Mouse (Mus musculus) kidney, embryonic 16.5 days (tissue): ENCODE results near the gene Skiv2l. TPM values are rescaled to one million over a fixed set of nuclear protein-coding genes. Genes with fewer than 3 reads are reported as not detected.

ENCODE experiments used
- ATAC-seq: fragments of 200-750 bp; cut with Nextera tagmentation; 2 replicates; pipeline ENCODE4 v1.8.0; 2017; ENCODE audit warnings: moderate TSS enrichment; ENCODE audit not compliant: low FRiP score, low TSS enrichment
- H3K27ac ChIP-seq: fragments of 300-500 bp; sonication (generic); 2 replicates; pipeline ENCODE4 v1.5.1; 2014; ENCODE audit warnings: low read length
- H3K27me3 ChIP-seq: fragments of 300-500 bp; sonication (generic); 2 replicates; pipeline ENCODE4 v1.6.1; 2014; ENCODE audit warnings: low read length, control low read depth, mixed read lengths; ENCODE audit not compliant: insufficient read depth
- H3K36me3 ChIP-seq: fragments of 300-500 bp; sonication (generic); 2 replicates; pipeline ENCODE4 v1.6.1; 2014; ENCODE audit warnings: low read length, control low read depth, mixed read lengths; ENCODE audit not compliant: insufficient read depth
- H3K4me1 ChIP-seq: fragments of 300-500 bp; sonication (generic); 2 replicates; pipeline ENCODE4 v1.6.1; 2014; ENCODE audit warnings: low read length, control low read depth, mixed read lengths; ENCODE audit not compliant: insufficient read depth
- H3K4me2 ChIP-seq: fragments of 300-500 bp; sonication (generic); replicated peaks from 2 replicates; pipeline ENCODE4 v1.6.1; 2014; ENCODE audit warnings: low read depth, low read length
- H3K4me3 ChIP-seq: fragments of 300-500 bp; sonication (generic); 2 replicates; pipeline ENCODE4 v1.5.1; 2014; ENCODE audit warnings: mild to moderate bottlenecking, low read length
- H3K9ac ChIP-seq: fragments of 300-500 bp; sonication (generic); replicated peaks from 2 replicates; pipeline ENCODE4 v1.6.1; 2014; ENCODE audit warnings: low read length
- H3K9me3 ChIP-seq: fragments of 300-500 bp; sonication (generic); 2 replicates; pipeline ENCODE4 v1.6.1; 2016; ENCODE audit warnings: low read length, control low read depth
- WGBS: fragments of 180-500 bp; shearing (Covaris S2); extraction: QIAGEN DNeasy Blood & Tissue Kit; methylation state at CpG from one replicate; pipeline ENCODE4 v1.1.7; 2014; 5-methylcytosine and 5-hydroxymethylcytosine counted together
- polyA plus RNA-seq: library from polyadenylated mRNA; unstranded; fragments of >200 nt; fragmentation: Nextera tagmentation; extraction: Ambion mirVana; gene quantifications from 2 replicates; pipeline ENCODE4 v1.2.1, GENCODE M21; 2015

Gene Skiv2l
- polyA plus RNA-seq, 1 experiment from 2014 or later: 62.0 TPM

GRCm38 (mm10) chr17:34854761-34855160 is 4.8 kb upstream of the Skiv2l start:
- no peak overlapping the region for H3K4me3 ChIP-seq
- no peak overlapping the region for H3K27ac ChIP-seq
- peaks cover 45% of the 10 kb centered on the region for H3K36me3 ChIP-seq
- peaks cover 9% of the 10 kb centered on the region for H3K4me1 ChIP-seq
- no peaks in the 10 kb centered on the region for H3K9me3 ChIP-seq
- WGBS: 81% methylated on average over 3 of the region's 3 CpGs
- ATAC-seq: no peak
- no peak overlapping the region for H3K4me2 ChIP-seq
- H3K27me3 ChIP-seq: no peaks in the 10 kb centered on the region
- no peak overlapping the region for H3K9ac ChIP-seq

GRCm38 (mm10) chr17:34853511-34853910 is 3.5 kb upstream of the Skiv2l start:
- H3K27me3 ChIP-seq: no peaks in the 10 kb centered on the region
- no peak for ATAC-seq
- H3K27ac ChIP-seq: no peak overlapping the region
- peaks cover 16% of the 10 kb centered on the region for H3K4me1 ChIP-seq
- no peak overlapping the region for H3K9ac ChIP-seq
- no peaks in the 10 kb centered on the region for H3K9me3 ChIP-seq
- peaks cover 45% of the 10 kb centered on the region for H3K36me3 ChIP-seq
- WGBS: 70% methylated on average over 8 of the region's 8 CpGs
- H3K4me2 ChIP-seq: no peak overlapping the region
- H3K4me3 ChIP-seq: no peak overlapping the region

GRCm38 (mm10) chr17:34850517-34851125 is 611 bp upstream of the Skiv2l start:
- ATAC-seq: peak; percentile 55
- H3K27me3 ChIP-seq: no peaks in the 10 kb centered on the region
- H3K9ac ChIP-seq: peak overlapping the region; percentile 82
- H3K9me3 ChIP-seq: no peaks in the 10 kb centered on the region
- peaks cover 52% of the 10 kb centered on the region for H3K36me3 ChIP-seq
- under 1% methylated on average over 25 of the region's 25 CpGs for WGBS
- H3K4me3 ChIP-seq: peak overlapping the region; percentile 77
- peaks cover 16% of the 10 kb centered on the region for H3K4me1 ChIP-seq
- H3K27ac ChIP-seq: peak overlapping the region; percentile 54
- H3K4me2 ChIP-seq: peak overlapping the region; percentile 76

DNA sequence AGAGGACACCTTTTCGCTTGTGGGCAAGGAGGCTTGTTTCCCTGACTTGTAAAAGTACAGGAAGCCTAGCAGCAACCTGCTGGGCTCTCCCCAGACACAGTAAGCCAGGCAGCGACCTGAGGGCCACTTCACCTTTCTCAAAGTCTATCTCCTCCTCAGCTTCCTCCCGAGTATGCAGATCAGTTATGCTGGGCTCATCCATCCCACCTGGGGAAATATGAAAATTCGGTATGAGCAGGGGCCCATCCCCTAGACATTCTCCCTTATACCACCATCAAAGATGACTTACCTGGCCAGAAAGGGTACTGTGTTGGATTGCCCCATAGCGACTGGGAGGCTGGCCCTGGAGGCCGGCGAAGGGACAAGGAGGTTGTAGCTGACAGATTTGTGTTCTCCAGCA is 2.4 kb downstream of the Skiv2l start:
- Histone ChIP-seq H3K27me3 (no peaks in the 10 kb centered on the region), H3K4me1 (peaks cover 16% of the 10 kb centered on the region), H3K4me2 (no peak overlapping the region), H3K27ac (no peak overlapping the region), H3K36me3 (peaks cover 54% of the 10 kb centered on the region), H3K9ac (no peak overlapping the region), H3K9me3 (no peaks in the 10 kb centered on the region), H3K4me3 (no peak overlapping the region)
- ATAC-seq: no peak
- whole genome bisulfite sequencing: 95% methylated on average over 7 of the region's 7 CpGs

DNA sequence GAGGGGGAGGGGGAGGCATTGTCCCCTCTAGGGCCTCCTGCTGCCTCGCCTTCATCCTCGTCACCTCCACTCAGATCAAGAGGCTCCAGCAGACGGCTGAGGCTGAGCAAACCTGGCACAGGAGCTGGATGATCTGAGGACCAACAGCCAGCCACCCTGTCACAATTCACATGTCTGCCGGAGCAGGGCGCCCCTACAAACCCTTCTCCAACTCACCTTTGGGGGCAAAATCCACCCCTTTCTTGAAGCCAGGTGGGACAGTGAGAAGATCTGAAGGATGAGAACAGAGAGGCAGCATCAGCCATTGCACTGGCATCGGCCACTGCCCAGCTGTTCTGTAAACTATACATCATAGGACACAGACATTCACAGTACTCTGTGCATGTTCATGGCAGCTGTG is 2.8 kb downstream of the Skiv2l start:
- H3K9me3 ChIP-seq: no peaks in the 10 kb centered on the region
- peaks cover 16% of the 10 kb centered on the region for H3K4me1 ChIP-seq
- H3K9ac ChIP-seq: no peak overlapping the region
- H3K4me2 ChIP-seq: no peak overlapping the region
- no peaks in the 10 kb centered on the region for H3K27me3 ChIP-seq
- 91% methylated on average over 6 of the region's 6 CpGs for WGBS
- no peak for ATAC-seq
- H3K36me3 ChIP-seq: peaks cover 55% of the 10 kb centered on the region
- H3K27ac ChIP-seq: no peak overlapping the region
- H3K4me3 ChIP-seq: no peak overlapping the region

GRCm38 (mm10) chr17:34844884-34845283 is 5.1 kb downstream of the Skiv2l start:
- Histone ChIP-seq H3K4me1 (peaks cover 7% of the 10 kb centered on the region), H3K36me3 (peaks cover 76% of the 10 kb centered on the region), H3K27ac (no peak overlapping the region), H3K9me3 (no peaks in the 10 kb centered on the region), H3K4me2 (no peak overlapping the region), H3K4me3 (no peak overlapping the region), H3K9ac (no peak overlapping the region), H3K27me3 (no peaks in the 10 kb centered on the region)
- no peak for ATAC-seq
- 93% methylated on average over 13 of the region's 13 CpGs for WGBS

DNA sequence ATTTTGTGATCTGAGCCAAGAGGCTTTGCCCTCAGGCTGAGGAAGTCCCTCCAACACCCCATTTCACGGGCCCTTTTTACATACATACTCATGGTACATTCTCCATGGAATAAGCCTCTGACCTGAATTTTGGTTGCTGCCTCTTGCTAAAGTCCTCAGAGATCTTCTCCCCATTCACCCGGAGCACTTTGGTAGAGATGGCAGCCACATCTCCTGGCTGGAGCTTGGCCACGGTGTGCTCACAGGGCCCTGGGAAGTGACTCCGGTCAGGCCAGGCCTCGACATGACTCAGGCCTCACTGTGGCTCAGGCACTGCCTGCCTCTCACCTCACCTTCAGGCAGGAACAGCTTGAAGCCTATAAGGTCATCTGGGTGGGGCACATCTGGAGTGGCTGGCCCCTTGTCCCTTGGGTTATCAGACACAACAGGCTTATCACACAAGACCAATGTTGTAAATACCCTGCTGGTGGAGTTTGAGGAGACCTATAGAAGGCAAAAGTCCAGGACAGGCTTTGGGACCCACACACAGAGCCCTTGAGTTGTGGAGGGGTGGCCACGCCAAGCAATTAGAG is 9.2 kb downstream of the Skiv2l start:
- Histone ChIP-seq H3K9ac (no peak overlapping the region), H3K4me1 (peaks cover 13% of the 10 kb centered on the region), H3K4me2 (no peak overlapping the region), H3K9me3 (no peaks in the 10 kb centered on the region), H3K4me3 (no peak overlapping the region), H3K36me3 (peaks cover 61% of the 10 kb centered on the region), H3K27me3 (no peaks in the 10 kb centered on the region), H3K27ac (no peak overlapping the region)
- no peak for ATAC-seq
- 85% methylated on average over 6 of the region's 6 CpGs for WGBS

DNA sequence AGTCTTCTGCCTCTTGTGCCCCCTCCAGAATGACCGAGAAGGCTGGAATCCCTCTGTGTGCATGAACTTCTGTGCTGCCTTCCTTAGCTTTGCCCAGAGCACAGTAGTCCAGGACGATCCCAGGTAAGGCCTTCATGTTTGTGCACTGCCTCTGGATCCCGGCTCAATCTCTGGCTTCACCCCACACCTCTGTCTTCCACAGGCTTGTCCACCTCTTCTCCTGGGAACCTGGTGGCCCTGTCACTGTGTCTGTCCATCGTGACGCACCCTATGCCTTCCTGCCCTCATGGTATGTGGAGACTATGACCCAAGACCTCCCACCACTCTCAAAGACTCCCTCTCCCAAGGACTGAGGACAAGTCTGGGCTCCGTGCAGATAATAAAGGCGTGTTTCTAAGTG is 11.2 kb downstream of the Skiv2l start:
- H3K9me3 ChIP-seq: no peaks in the 10 kb centered on the region
- H3K9ac ChIP-seq: no peak overlapping the region
- no peak overlapping the region for H3K4me2 ChIP-seq
- no peak overlapping the region for H3K27ac ChIP-seq
- H3K36me3 ChIP-seq: peaks cover 43% of the 10 kb centered on the region
- no peak overlapping the region for H3K4me3 ChIP-seq
- WGBS: 87% methylated on average over 7 of the region's 7 CpGs
- peaks cover 16% of the 10 kb centered on the region for H3K4me1 ChIP-seq
- no peak for ATAC-seq
- H3K27me3 ChIP-seq: no peaks in the 10 kb centered on the region

DNA sequence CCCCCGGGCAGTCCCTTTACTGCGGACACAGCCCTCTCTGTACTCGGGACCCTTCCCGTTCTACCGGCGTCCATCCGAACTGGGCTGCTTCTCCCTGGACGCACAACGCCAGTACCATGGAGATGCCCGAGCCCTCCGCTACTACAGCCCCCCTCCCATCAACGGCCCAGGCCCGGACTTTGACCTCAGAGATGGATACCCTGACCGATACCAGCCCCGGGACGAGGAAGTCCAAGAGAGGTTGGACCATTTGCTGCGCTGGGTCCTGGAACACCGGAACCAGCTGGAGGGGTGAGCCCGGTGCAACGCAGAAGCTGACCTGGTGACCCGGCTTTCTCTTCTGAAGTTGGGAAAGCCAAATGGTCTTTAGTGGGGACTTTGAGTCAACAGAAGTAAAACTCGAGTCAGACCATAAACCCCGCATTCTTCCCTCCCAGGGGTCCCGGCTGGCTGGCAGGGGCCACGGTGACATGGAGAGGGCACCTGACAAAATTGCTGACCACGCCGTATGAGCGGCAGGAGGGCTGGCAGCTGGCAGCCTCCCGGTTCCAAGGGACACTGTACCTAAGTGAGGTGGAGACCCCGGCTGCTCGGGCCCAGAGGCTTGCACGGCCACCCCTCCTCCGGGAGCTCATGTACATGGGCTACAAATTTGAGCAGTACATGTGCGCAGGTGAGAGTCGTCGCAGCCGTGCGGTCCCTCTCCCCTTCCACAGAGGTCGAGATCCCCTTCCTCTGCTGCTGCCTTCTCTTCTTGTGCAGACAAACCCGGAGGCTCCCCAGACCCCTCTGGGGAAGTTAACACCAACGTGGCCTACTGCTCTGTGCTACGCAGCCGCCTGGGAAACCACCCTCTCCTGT is 12.3 kb downstream of the Skiv2l start:
- 21% methylated on average over 41 of the region's 43 CpGs for WGBS
- H3K36me3 ChIP-seq: peaks cover 33% of the 10 kb centered on the region
- ATAC-seq: peak; percentile 7; the same call in 1 of the 2 replicates
- peak overlapping the region; percentile 87 for H3K9ac ChIP-seq
- no peaks in the 10 kb centered on the region for H3K9me3 ChIP-seq
- H3K4me2 ChIP-seq: peak overlapping the region; percentile 97
- peak overlapping the region; percentile 74 for H3K4me3 ChIP-seq
- H3K27me3 ChIP-seq: no peaks in the 10 kb centered on the region
- H3K4me1 ChIP-seq: peaks cover 16% of the 10 kb centered on the region
- H3K27ac ChIP-seq: peak overlapping the region; percentile 78

GRCm38 (mm10) chr17:34836856-34837221 is 13.2 kb downstream of the Skiv2l start, which contains the start of the genes Stk19 and Dxo:
Stk19 (minus strand) TSS chr17:34836945.
Dxo (plus strand) TSS chr17:34837019.
- Histone ChIP-seq H3K4me1 (peaks cover 16% of the 10 kb centered on the region), H3K27ac (peak within 1 kb of the TSS; percentile 80), H3K36me3 (peaks cover 33% of the 10 kb centered on the region), H3K4me2 (peak within 1 kb of the TSS; percentile 97), H3K9ac (peak within 1 kb of the TSS; percentile 87), H3K9me3 (no peaks in the 10 kb centered on the region), H3K4me3 (peak within 1 kb of the TSS; percentile 74), H3K27me3 (no peaks in the 10 kb centered on the region)
- WGBS: under 1% methylated on average over 40 of the region's 40 CpGs
- peak; percentile 94 for ATAC-seq
